Mouse (Mus musculus): ENCODE measurements around the gene Ednrb.
"Not testable (repeated sequence)": the region's sequence is repeated elsewhere in the genome, so short reads cannot be mapped to it uniquely, and the experiment has no call there.

Gene Ednrb

DNA sequence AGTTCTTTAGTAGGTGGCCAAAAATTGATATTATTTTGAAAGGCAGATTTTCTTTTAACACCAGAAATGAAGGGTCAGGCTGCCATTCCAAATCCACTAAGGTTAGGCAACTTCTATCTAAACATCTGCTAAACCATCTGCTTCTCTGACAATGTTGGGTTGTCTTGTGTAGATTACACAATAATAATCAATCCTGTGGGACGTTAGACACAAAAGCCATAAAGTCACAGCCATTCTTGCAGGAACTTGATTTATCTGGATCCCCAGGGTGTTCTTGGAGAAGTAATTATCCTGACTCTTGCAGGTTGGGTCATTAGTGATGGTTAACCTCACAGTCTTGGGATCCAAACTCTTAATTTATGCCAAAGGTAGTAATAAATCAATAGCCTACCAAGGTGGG lies 21.6 kb downstream of the Ednrb start:
- no peak for DNase-seq

DNA sequence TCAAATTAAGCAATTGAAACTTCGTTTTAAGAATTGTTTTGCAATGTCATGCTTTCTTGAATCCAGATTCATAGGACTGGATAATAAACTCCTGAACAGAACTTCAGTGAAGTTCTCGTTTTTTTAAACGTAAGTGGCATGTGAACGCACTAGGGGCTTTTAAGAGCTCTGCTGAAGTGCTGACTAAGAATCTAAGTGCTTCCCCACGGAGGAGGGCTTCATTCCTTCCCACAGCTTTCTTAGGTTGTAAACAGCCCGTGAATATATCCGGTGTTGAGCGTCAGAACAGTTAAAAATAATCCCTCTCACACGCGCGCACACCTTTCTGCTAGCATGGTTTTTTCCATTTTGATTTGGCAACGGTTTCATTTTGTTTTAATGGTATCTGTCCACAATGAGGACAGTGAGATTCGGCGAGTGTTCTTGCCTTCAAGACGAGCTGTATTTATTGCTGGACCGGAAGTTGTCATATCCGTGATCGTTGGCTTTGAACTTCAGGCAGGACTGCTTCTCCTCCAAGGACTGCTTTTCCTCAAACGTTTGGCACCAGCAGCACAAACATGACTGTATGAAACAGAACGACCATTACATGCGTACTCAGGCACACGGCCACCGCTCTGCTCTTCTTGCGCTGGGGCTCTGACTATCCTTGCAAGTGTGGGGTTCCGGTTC lies 27.4 kb downstream of the Ednrb start:
- peak; percentile 5 for DNase-seq

DNA sequence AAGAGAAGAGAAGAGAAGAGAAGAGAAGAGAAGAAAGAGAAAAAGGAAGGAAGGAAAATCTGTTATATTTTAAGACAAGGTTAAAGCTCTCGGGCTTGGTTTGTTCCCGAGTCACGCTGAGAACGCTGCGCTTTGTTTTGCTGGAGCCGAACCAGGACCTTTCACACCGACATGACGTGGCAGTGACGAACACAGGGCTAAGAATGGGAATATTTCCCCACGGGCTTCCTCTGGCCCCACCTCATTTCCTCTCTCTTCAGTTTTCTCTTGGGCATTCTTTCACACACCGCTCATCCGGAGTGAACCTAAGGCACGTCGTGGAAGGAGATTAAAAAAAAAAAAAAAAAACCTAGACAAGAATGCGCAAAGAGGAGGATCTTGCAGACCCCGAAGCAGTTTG lies 28.7 kb downstream of the Ednrb start:
- DNase-seq, result no peak

DNA sequence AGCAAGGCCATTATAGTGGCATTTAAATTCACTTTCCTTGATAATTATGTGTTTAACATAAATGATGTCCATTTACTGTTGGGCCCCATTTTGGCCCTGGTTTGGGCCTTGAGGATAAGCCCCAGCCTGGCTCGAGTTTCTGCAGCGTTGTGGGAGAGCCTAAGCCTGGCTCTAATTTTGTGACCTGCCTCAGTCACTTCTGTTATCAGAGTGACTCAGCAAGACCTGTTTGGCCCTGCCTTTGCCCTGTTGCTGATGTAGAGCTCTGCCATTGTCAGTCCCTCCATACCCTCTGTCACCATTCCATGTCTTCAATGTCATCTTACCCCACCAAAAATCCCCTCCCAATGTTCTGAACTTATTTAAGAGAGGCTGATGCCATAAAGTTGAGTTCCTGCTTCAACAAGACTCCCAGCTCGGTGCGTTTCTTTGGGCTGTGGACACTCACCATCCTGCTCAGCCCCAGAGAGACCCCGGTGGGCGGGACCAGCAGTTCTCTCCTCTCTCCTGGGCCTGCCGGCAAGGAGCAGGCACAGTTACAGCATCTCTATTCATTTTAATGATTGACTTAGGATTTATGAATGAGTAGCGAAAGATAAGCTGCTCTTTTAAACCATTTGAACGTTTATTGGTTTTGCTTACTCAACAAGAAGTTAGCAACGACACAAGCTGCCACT lies 30.0 kb downstream of the Ednrb start:
- DNase-seq, result no peak

DNA sequence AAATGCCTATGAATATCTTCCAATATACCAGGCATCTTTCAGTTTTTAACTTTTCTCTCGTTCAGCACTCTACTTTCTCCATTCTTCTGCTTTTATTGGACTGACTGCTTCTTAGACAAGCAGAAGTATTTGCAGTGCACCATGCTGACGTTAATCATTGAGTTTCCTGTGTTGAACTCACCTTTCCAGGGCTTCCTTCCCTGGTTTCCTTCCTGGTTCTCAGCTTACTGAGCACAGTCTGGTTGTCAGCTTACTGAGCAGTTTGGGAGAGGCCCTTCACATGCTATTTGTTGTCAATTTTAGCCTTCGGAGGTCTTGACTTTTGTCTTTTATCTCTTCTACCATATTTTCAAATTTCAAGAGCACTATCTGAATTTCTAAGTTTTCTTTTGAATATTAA lies 31.0 kb downstream of the Ednrb start:
- no peak for DNase-seq

GRCm38 (mm10) chr14:103811291-103811690 lies 32.9 kb downstream of the Ednrb start:
- DNase-seq, result no peak

DNA sequence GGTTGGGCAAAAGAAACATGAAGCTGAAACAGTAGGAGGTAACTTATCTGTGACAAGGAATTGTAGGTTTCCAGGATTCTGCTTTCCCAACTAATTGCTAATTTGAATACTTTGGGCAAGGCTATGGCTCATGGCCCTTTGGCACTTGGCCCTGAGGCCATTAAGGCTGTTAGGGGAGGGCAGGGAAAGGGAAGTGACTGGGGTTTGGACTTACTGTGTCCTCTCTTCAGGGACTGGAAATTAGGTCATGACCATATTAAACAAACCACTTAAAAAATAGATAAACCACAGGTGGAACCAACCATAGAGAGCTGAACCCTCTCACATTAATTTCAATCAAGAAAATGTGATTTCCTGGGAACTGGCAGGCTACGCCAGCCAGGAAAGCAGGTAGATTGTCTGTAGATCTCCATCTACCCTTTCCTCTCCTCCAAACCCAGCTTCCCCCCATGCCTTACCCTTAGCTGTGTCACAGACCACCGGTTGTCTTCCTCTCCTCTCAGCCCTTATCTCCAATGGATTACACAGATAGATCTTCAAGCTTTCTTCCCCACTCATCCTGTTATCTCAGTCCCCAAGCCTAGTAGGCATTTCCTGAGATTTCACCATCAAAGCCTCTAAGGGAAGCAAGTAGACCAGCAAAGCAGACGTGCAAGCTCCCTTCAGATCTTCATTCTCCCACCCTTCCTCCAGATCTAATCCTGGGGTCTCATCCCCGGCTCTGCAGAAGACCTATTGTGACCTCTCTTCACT lies 40.1 kb downstream of the Ednrb start:
- DNase-seq, result no peak

DNA sequence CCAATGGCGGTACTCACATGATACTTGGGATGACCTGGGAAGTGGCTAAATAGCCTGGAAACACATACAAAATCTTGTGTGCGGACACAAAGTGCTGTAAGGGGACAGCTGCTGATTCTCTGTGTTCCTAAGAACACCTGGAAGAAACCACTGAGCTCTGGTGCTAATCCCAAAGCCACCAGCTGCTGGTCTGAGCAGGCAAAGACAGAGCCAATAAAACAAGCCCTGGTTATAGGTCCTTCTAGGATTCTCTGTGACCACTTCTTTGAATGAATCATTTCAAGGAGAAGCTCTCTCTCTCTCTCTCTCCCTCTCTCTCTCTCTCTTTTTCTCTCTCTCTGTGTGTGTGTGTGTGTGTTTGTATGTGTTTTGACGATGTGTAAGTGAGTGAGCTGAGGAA lies 47.1 kb downstream of the Ednrb start:
- no peak for DNase-seq

DNA sequence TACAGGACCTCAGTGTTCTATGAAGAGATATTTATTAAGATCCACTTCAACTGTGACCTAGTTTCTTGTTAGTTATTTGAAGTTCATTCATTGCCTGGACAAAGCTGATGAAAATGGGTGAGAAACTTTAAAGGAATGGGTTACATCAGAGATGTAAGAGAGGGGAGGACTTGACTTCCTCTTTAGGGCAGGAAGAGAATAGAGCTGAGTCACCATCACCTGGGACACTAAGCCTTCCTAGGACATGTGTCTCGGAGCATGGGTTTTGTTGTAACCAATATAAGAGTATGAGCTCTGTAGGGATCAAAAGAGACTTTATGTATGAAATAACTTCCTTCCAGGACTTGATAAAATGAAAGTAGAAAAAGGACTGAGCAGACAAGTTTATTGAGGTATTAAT lies 48.6 kb downstream of the Ednrb start:
- DNase-seq, result no peak

DNA sequence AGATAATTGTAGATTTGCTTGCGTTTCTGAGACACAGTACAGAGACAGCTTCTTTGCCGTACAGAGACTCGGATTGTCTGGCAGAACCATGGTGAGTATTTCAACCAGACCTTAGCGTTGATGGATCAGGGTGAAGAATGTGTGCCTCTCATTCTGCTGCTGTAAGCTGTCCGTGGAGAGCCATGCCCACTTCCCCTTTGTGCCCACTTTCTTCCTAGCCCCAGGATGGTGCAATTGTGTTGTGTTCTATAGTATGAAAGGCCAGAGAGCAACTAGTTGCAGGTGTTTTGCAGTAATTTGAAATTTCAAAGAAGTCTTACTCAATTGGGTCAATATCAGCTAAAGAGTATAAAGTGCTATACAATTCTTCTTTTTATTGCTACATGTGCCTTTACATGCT lies 50.8 kb downstream of the Ednrb start:
- DNase-seq, result no peak

- no peak for DNase-seq
Observed at GRCm38 (mm10) chr14:103792726-103793125, 51.5 kb downstream of the Ednrb start.

DNA sequence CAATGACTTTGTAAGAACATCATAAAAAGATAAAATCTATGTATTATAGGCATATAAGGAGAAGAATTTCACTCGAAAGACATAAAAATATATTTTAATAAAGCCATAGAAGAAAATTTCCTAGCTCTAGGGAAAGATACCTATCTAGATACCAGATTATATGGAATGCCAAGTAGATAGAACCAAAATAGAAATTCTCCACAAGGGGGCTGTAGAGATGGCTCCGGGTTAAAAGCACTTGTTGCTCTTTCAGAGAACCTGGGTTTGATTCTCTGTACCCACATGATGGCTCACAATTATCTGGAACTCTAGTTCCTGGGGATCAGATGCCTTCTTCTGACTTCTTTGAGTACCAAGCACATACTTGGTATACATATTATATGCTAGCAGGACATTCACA lies 56.7 kb downstream of the Ednrb start:
- no peak for DNase-seq

GRCm38 (mm10) chr14:103785096-103785965 lies 58.9 kb downstream of the Ednrb start:
- peak; percentile 4 for DNase-seq

GRCm38 (mm10) chr14:103780336-103780735 lies 63.9 kb downstream of the Ednrb start:
- DNase-seq, result not testable (repeated sequence)

GRCm38 (mm10) chr14:103779276-103779675 lies 64.9 kb downstream of the Ednrb start:
- DNase-seq, result no peak

DNA sequence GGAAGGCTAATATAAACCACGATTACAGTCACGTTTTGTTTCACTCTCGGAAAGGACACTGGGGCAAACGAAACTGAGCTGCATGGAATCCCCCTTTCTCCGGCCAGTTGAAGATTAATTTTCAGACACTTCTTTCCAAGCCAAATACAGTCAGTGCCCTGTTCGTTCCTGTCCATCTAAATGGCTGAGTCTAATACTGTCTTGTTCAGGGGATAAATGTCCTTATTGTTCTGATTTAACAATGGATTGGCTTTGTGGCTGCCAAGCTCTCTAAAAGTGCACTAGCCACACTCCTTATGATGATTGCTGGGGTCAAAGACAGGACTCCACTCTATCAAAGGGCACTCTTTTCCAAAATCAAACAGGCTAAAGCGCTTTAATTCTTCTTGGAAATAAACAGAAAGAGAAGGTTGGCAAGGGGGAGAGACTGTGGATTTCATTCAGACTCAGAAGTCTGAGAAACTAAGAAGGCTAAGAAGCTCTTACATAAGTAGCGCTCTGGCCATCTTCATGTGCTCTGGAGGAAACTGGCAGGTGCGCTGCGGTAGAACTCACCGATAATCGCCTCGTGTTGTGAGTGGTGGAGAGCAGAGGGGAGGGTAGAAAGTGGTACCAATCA lies 65.6 kb downstream of the Ednrb start:
- no peak for DNase-seq

DNA sequence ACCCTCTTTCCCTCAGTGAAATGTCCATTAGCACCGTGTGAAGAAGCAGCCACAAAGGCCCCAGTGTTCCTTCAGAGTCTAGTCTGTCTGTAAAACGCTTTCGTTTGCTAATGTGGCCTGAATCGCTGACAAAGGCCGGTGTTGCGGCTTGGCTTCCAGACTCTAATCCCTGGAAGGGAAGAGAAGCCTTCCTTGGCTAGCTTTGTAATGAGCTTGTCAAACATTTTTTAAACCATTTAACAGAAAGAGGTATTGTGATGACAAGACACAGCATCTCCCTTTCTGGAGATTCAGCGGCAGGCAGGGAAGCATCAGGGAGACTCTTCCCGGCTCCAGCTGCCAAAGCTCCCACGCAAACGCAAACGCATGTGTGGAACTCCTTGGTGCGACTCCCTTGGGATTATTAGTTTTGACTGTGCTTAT lies 66.2 kb downstream of the Ednrb start:
- no peak for DNase-seq

DNA sequence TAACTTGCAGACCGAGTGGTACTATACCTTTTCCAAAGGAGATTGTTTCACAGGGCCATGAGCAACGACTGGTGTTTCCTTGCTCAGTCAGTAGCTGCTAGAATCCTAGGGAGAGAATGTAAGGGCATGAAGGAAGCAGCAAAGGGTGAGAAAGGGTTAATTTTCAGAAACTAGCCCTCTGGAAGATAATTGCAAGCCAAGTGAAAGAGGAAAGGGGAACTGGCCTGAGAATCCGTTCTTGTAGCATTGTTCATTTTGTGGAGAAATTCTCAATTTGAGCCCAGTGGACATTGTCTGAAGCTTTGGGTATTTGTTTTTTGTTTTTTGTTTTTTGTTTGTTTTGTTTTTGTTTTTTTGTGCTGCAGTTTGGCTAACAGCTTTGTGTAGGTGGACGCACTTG lies 66.8 kb downstream of the Ednrb start:
- no peak for DNase-seq

- no peak for DNase-seq
Observed at GRCm38 (mm10) chr14:103769319-103770245, 74.6 kb downstream of the Ednrb start.

GRCm38 (mm10) chr14:103767488-103767887 lies 76.7 kb downstream of the Ednrb start:
- no peak for DNase-seq
